Mouse (Mus musculus): ENCODE measurements around the gene Skiv2l.

DNA sequence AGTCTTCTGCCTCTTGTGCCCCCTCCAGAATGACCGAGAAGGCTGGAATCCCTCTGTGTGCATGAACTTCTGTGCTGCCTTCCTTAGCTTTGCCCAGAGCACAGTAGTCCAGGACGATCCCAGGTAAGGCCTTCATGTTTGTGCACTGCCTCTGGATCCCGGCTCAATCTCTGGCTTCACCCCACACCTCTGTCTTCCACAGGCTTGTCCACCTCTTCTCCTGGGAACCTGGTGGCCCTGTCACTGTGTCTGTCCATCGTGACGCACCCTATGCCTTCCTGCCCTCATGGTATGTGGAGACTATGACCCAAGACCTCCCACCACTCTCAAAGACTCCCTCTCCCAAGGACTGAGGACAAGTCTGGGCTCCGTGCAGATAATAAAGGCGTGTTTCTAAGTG, 11.2 kb downstream of the Skiv2l start:
- TF ChIP-seq CTCF (IDR thresholded peaks at IDR 0.05; ENCODE audit: borderline replicate concordance, control insufficient read depth, extremely low read depth, insufficient read depth, low read length, poor library complexity) (no peak), POLR2A (IDR thresholded peaks at IDR 0.05; ENCODE audit: control insufficient read depth, extremely low read depth, insufficient read depth, low read length, poor library complexity) (no peak)
